Comparison of ENCODE assay signal across 8 mouse cellular contexts in genomic region chr11:102040138-102040524, GRCm38 (mm10). TPM values are rescaled to one million over a fixed set of nuclear protein-coding genes. Genes with fewer than 3 reads are reported as not detected.
DNase-seq lines count a peak whose midpoint lies in the region; ATAC-seq lines count a peak whose summit lies in the region.

No protein-coding gene starts in this region.

- H3K4me3 ChIP-seq in embryonic facial prominence, embryonic 15.5 days (replicated peaks), result no peak overlapping the region
- H3K4me3 ChIP-seq in heart, embryonic 14.5 days (ENCODE audit: control insufficient read depth in 1 of 2, insufficient read depth in 1 of 2, low read depth in 1 of 2, low read length in 2 of 2), result no peak overlapping the region
- H3K4me3 ChIP-seq in liver, embryonic 15.5 days (replicated peaks), result no peak overlapping the region

- no peaks in the 10 kb centered on the region; the same call in 1 of the 2 replicates for H3K9me3 ChIP-seq in embryonic facial prominence, embryonic 15.5 days (replicated peaks)
- peaks cover 1% of the 10 kb centered on the region for H3K9me3 ChIP-seq in heart, embryonic 14.5 days (ENCODE audit: control insufficient read depth, low read length)
- H3K9me3 ChIP-seq in liver, embryonic 15.5 days (replicated peaks), result no peaks in the 10 kb centered on the region

- H3K9ac ChIP-seq in embryonic facial prominence, embryonic 15.5 days, result no peak overlapping the region
- no peak overlapping the region for H3K9ac ChIP-seq in heart, embryonic 14.5 days (ENCODE audit: low read length)
- no peak overlapping the region for H3K9ac ChIP-seq in liver, embryonic 15.5 days

- H3K4me2 ChIP-seq in embryonic facial prominence, embryonic 15.5 days (replicated peaks), result no peak overlapping the region; the same call in 1 of the 2 replicates
- no peak overlapping the region for H3K4me2 ChIP-seq in heart, embryonic 14.5 days (ENCODE audit: low read length)
- H3K4me2 ChIP-seq in liver, embryonic 15.5 days, result no peak overlapping the region

- no peak overlapping the region for H3K27ac ChIP-seq in embryonic facial prominence, embryonic 15.5 days (replicated peaks)
- H3K27ac ChIP-seq in heart, embryonic 14.5 days (replicated peaks in 1 of 2; ENCODE audit: control insufficient read depth in 1 of 2, insufficient read depth in 1 of 2, low read depth in 2 of 2, low read length in 2 of 2), result peak overlapping the region in 1 of 2 experiments; percentile 19; a peak in 1 of 4 replicates
- no peak overlapping the region for H3K27ac ChIP-seq in liver, embryonic 15.5 days (replicated peaks)

- WGBS in embryonic facial prominence, embryonic 15.5 days, result under 1% methylated on average over 9 of the region's 9 CpGs
- WGBS in heart, embryonic 14.5 days, result under 1% methylated on average over 9 of the region's 9 CpGs
- under 1% methylated on average over 9 of the region's 9 CpGs for WGBS in liver, embryonic 15.5 days (ENCODE audit: insufficient replicate concordance)

- H3K36me3 ChIP-seq in embryonic facial prominence, embryonic 15.5 days, result no peaks in the 10 kb centered on the region
- H3K36me3 ChIP-seq in heart, embryonic 14.5 days (ENCODE audit: control insufficient read depth, insufficient read depth, low read length), result no peaks in the 10 kb centered on the region
- H3K36me3 ChIP-seq in liver, embryonic 15.5 days (replicated peaks), result no peaks in the 10 kb centered on the region

- H3K4me1 ChIP-seq in embryonic facial prominence, embryonic 15.5 days, result 0 out of 2 replicates have a peak, but pooled peaks cover under 1% of the 10 kb centered on the region
- H3K4me1 ChIP-seq in heart, embryonic 14.5 days (ENCODE audit: control insufficient read depth in 2 of 2, insufficient read depth in 2 of 2, low read length in 2 of 2), result peaks cover 0 to 5% of the 10 kb centered on the region in 2 experiments; a peak in 1 of 4 replicates
- H3K4me1 ChIP-seq in liver, embryonic 15.5 days (replicated peaks), result no peaks in the 10 kb centered on the region

- peak; percentile 73; the same call in 1 of the 2 replicates for ATAC-seq in embryonic facial prominence, embryonic 15.5 days (ENCODE audit: insufficient number of reproducible peaks, low FRiP score, low TSS enrichment, low read depth)
- peak; percentile 75 for ATAC-seq in heart, embryonic 14.5 days (ENCODE audit: insufficient number of reproducible peaks, insufficient read depth, low FRiP score, low read depth)
- ATAC-seq in liver, embryonic 15.5 days (ENCODE audit: insufficient read depth), result peak; percentile 69
- peak; percentile 52; the same call in 1 of the 2 replicates for ATAC-seq in neutrophil, adult 5-6 weeks (ENCODE audit: extremely low read depth, insufficient number of reproducible peaks, low FRiP score, poor library complexity, severe bottlenecking)

- DNase-seq in CD4-positive helper T cell, adult 2 months (ENCODE audit: low read depth, low spot score), result peak; percentile 55
- DNase-seq in adrenal gland, postnatal 4 days (ENCODE audit: low spot score in 2 of 2), result peak; percentile 68 to 78
- peak; percentile 97 for DNase-seq in kidney, postnatal 10 days
- peak; percentile 49 for DNase-seq in thymus, postnatal 0 days (ENCODE audit: low spot score)

- H3K27me3 ChIP-seq in embryonic facial prominence, embryonic 15.5 days, result no peaks in the 10 kb centered on the region
- no peaks in the 10 kb centered on the region for H3K27me3 ChIP-seq in heart, embryonic 14.5 days (ENCODE audit: control insufficient read depth, insufficient read depth, low read length)
- H3K27me3 ChIP-seq in liver, embryonic 15.5 days, result peaks cover 12% of the 10 kb centered on the region

RNA-seq across cellular contexts. Expression of gene Cd300lg, which starts 1.2 kb away (rescaled TPM):
- total RNA-seq in adrenal gland, postnatal 4 days (2021), result 10 to 100 TPM; 10.7 to 15.6 TPM
- 1.5 and 2.1 TPM in 2 replicates for polyA plus RNA-seq in embryonic facial prominence, embryonic 15.5 days (2015; fragmentation: Nextera tagmentation; extraction: Ambion mirVana)
- polyA plus RNA-seq in heart, embryonic 14.5 days (2014; fragmentation: Nextera tagmentation; extraction: Ambion mirVana), result 4.2 and 4.8 TPM in 2 replicates
- polyA plus RNA-seq in liver, embryonic 15.5 days (2015; fragmentation: Nextera tagmentation; extraction: Ambion mirVana), result 0.69 and 0.82 TPM in 2 replicates
- total RNA-seq in neutrophil, adult 5-6 weeks (2017), result 0.58 and 2.0 TPM in 2 replicates
- polyA plus RNA-seq in thymus, postnatal 0 days (2015; fragmentation: Nextera tagmentation; extraction: Ambion mirVana), result 7.4 and 8.0 TPM in 2 replicates

RNA-seq across cellular contexts. Expression of gene Mpp3, which starts 11.9 kb away (rescaled TPM):
- total RNA-seq in adrenal gland, postnatal 4 days (2021), result 10 to 100 TPM; 19.2 to 24.4 TPM
- polyA plus RNA-seq in embryonic facial prominence, embryonic 15.5 days (2015; fragmentation: Nextera tagmentation; extraction: Ambion mirVana), result 5.5 and 6.2 TPM in 2 replicates
- polyA plus RNA-seq in heart, embryonic 14.5 days (2014; fragmentation: Nextera tagmentation; extraction: Ambion mirVana), result 2.9 and 3.3 TPM in 2 replicates
- polyA plus RNA-seq in liver, embryonic 15.5 days (2015; fragmentation: Nextera tagmentation; extraction: Ambion mirVana), result 0.24 and 0.53 TPM in 2 replicates
- total RNA-seq in neutrophil, adult 5-6 weeks (2017), result not detected in 2 replicates
- polyA plus RNA-seq in thymus, postnatal 0 days (2015; fragmentation: Nextera tagmentation; extraction: Ambion mirVana), result 0.34 and 0.41 TPM in 2 replicates

RNA-seq across cellular contexts. Expression of gene Mpp2, which starts 48.2 kb away (rescaled TPM):
- total RNA-seq in adrenal gland, postnatal 4 days (2021), result 10 to 100 TPM in 1 of 2 experiments, 1 to 10 TPM in 1; 8.8 to 11.5 TPM
- polyA plus RNA-seq in embryonic facial prominence, embryonic 15.5 days (2015; fragmentation: Nextera tagmentation; extraction: Ambion mirVana), result 7.0 and 10.7 TPM in 2 replicates
- polyA plus RNA-seq in heart, embryonic 14.5 days (2014; fragmentation: Nextera tagmentation; extraction: Ambion mirVana), result 6.0 and 6.8 TPM in 2 replicates
- polyA plus RNA-seq in liver, embryonic 15.5 days (2015; fragmentation: Nextera tagmentation; extraction: Ambion mirVana), result 11.5 and 13.3 TPM in 2 replicates
- total RNA-seq in neutrophil, adult 5-6 weeks (2017), result not detected in 2 replicates
- polyA plus RNA-seq in thymus, postnatal 0 days (2015; fragmentation: Nextera tagmentation; extraction: Ambion mirVana), result 1.5 and 1.9 TPM in 2 replicates

RNA-seq across cellular contexts. Expression of gene Dusp3, which starts 53.3 kb away (rescaled TPM):
- total RNA-seq in adrenal gland, postnatal 4 days (2021), result 10 to 100 TPM; 62.2 to 71.6 TPM
- 26.2 and 29.9 TPM in 2 replicates for polyA plus RNA-seq in embryonic facial prominence, embryonic 15.5 days (2015; fragmentation: Nextera tagmentation; extraction: Ambion mirVana)
- 56.4 and 58.9 TPM in 2 replicates for polyA plus RNA-seq in heart, embryonic 14.5 days (2014; fragmentation: Nextera tagmentation; extraction: Ambion mirVana)
- polyA plus RNA-seq in liver, embryonic 15.5 days (2015; fragmentation: Nextera tagmentation; extraction: Ambion mirVana), result 7.8 and 8.0 TPM in 2 replicates
- total RNA-seq in neutrophil, adult 5-6 weeks (2017), result 9.5 and 12.0 TPM in 2 replicates
- polyA plus RNA-seq in thymus, postnatal 0 days (2015; fragmentation: Nextera tagmentation; extraction: Ambion mirVana), result 5.6 and 5.8 TPM in 2 replicates

RNA-seq across cellular contexts. Expression of gene Cfap97d1, which starts 56.1 kb away (rescaled TPM):
- not detected for total RNA-seq in adrenal gland, postnatal 4 days (2021)
- polyA plus RNA-seq in embryonic facial prominence, embryonic 15.5 days (2015; fragmentation: Nextera tagmentation; extraction: Ambion mirVana), result not detected in 2 replicates
- not detected in 2 replicates for polyA plus RNA-seq in heart, embryonic 14.5 days (2014; fragmentation: Nextera tagmentation; extraction: Ambion mirVana)
- not detected in 2 replicates for polyA plus RNA-seq in liver, embryonic 15.5 days (2015; fragmentation: Nextera tagmentation; extraction: Ambion mirVana)
- total RNA-seq in neutrophil, adult 5-6 weeks (2017), result not detected in 2 replicates
- not detected in 2 replicates for polyA plus RNA-seq in thymus, postnatal 0 days (2015; fragmentation: Nextera tagmentation; extraction: Ambion mirVana)
